Mouse (Mus musculus): ENCODE data around the gene Snrnp27. TPM values are rescaled to one million over a fixed set of nuclear protein-coding genes. Genes with fewer than 3 reads are reported as not detected.

Snrnp27 gene
- total and polyA plus RNA-seq, 2 experiments from 2014 or later, result 62.6 to 112 TPM

GRCm38 (mm10) chr6:86660161-86660877 is 24.0 kb downstream of the Snrnp27 start:
- H3K4me1 ChIP-seq (ENCODE audit: insufficient read depth), result no peaks in the 10 kb centered on the region
- no peak overlapping the region for H3K4me2 ChIP-seq (ENCODE audit: low read depth)
- no peak overlapping the region for H3K4me3 ChIP-seq (ENCODE audit: low read depth, low read length)
- peaks cover 52% of the 10 kb centered on the region for H3K36me3 ChIP-seq (ENCODE audit: insufficient read depth)
- no peak for DNase-seq
- no peak for ATAC-seq
- H3K9ac ChIP-seq, result no peak overlapping the region
- H3K27me3 ChIP-seq (ENCODE audit: insufficient read depth, low read length), result no peaks in the 10 kb centered on the region
- 80% methylated on average over 9 of the region's 9 CpGs for whole genome bisulfite sequencing
- no peak for TF ChIP-seq CTCF (IDR thresholded peaks at IDR 0.05; ENCODE audit: low read depth)
- H3K27ac ChIP-seq (ENCODE audit: low read depth, low read length), result no peak overlapping the region
- no peaks in the 10 kb centered on the region for H3K9me3 ChIP-seq (ENCODE audit: low read length)

DNA sequence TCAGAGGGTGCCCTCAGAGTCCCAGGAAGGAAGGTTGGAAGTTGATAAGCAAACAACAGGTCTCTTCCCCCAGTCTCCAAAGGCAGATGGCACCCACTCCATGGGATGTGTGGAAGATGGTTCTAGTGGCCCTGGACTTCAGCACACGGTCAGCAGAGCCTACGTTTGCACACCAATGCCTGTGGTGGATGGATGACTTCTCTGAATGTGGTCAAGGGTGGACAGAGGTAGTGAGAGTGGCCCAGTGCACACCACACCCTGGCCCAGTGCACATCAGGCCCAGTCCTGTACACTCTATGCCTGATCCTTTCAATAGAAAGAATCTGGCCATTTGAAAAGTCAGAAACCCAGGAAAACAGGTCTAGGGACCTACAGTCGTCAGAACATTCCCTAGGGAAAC is 25.8 kb downstream of the Snrnp27 start:
- Histone ChIP-seq H3K27ac (ENCODE audit: low read depth, low read length) (no peak overlapping the region), H3K4me2 (ENCODE audit: low read depth) (no peak overlapping the region), H3K9me3 (ENCODE audit: low read length) (no peaks in the 10 kb centered on the region), H3K36me3 (ENCODE audit: insufficient read depth) (peaks cover 50% of the 10 kb centered on the region), H3K27me3 (ENCODE audit: insufficient read depth, low read length) (no peaks in the 10 kb centered on the region), H3K4me1 (ENCODE audit: insufficient read depth) (no peaks in the 10 kb centered on the region), H3K4me3 (ENCODE audit: low read depth, low read length) (no peak overlapping the region), H3K9ac (no peak overlapping the region)
- WGBS, result 84% methylated on average over 3 of the region's 3 CpGs
- no peak for TF ChIP-seq CTCF (IDR thresholded peaks at IDR 0.05; ENCODE audit: low read depth)
- DNase-seq (no peak), ATAC-seq (no peak)

- H3K27ac ChIP-seq (ENCODE audit: low read depth, low read length), result no peak overlapping the region
- H3K9ac ChIP-seq, result no peak overlapping the region
- H3K36me3 ChIP-seq (ENCODE audit: insufficient read depth), result peaks cover 54% of the 10 kb centered on the region
- H3K9me3 ChIP-seq (ENCODE audit: low read length), result no peaks in the 10 kb centered on the region
- ATAC-seq, result no peak; the same call in 1 of the 2 replicates
- DNase-seq, result no peak
- no peak overlapping the region for H3K4me2 ChIP-seq (ENCODE audit: low read depth)
- no peak overlapping the region for H3K4me3 ChIP-seq (ENCODE audit: low read depth, low read length)
- WGBS, result 79% methylated on average over 9 of the region's 9 CpGs
- no peaks in the 10 kb centered on the region for H3K27me3 ChIP-seq (ENCODE audit: insufficient read depth, low read length)
- no peaks in the 10 kb centered on the region for H3K4me1 ChIP-seq (ENCODE audit: insufficient read depth)
- TF ChIP-seq CTCF (IDR thresholded peaks at IDR 0.05; ENCODE audit: low read depth), result peak; percentile 38; the same call in 1 of the 2 replicates
These were observed 29.9 kb downstream of the Snrnp27 start for GRCm38 (mm10) chr6:86654270-86654916.

GRCm38 (mm10) chr6:86653026-86653425 is 31.3 kb downstream of the Snrnp27 start:
- H3K4me1 ChIP-seq (ENCODE audit: insufficient read depth), result no peaks in the 10 kb centered on the region
- DNase-seq, result no peak
- H3K9me3 ChIP-seq (ENCODE audit: low read length), result no peaks in the 10 kb centered on the region
- WGBS, result 92% methylated on average over 6 of the region's 6 CpGs
- H3K4me3 ChIP-seq (ENCODE audit: low read depth, low read length), result no peak overlapping the region
- no peak overlapping the region for H3K27ac ChIP-seq (ENCODE audit: low read depth, low read length)
- no peak overlapping the region for H3K9ac ChIP-seq
- TF ChIP-seq CTCF (IDR thresholded peaks at IDR 0.05; ENCODE audit: low read depth), result no peak
- no peak for ATAC-seq
- no peaks in the 10 kb centered on the region for H3K27me3 ChIP-seq (ENCODE audit: insufficient read depth, low read length)
- no peak overlapping the region for H3K4me2 ChIP-seq (ENCODE audit: low read depth)
- H3K36me3 ChIP-seq (ENCODE audit: insufficient read depth), result peaks cover 56% of the 10 kb centered on the region

DNA sequence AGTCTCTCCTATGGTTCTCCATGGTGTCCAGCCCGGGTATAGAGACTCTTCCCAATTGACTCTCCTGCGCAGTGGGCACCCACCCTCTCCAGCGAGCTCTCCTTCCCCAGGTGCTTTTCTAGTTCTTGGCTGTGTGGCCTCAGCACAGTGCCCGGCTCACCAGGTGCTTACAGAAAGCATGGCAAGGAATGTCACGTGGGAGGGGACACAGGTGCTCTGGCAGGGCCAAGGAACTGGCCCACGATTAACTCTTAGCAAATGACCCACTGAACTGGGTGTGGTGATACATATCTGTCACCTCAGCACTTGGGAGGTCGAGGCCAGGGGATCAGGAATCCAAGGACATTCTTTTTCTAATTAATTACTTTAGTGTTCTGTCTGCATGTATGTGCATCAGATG is 38.2 kb downstream of the Snrnp27 start:
- peaks cover 38% of the 10 kb centered on the region for H3K36me3 ChIP-seq (ENCODE audit: insufficient read depth)
- 83% methylated on average over 7 of the region's 7 CpGs for WGBS
- no peaks in the 10 kb centered on the region for H3K9me3 ChIP-seq (ENCODE audit: low read length)
- no peak overlapping the region for H3K4me2 ChIP-seq (ENCODE audit: low read depth)
- no peak overlapping the region for H3K9ac ChIP-seq
- no peak for ATAC-seq
- H3K27ac ChIP-seq (ENCODE audit: low read depth, low read length), result no peak overlapping the region
- H3K27me3 ChIP-seq (ENCODE audit: insufficient read depth, low read length), result no peaks in the 10 kb centered on the region
- DNase-seq, result no peak
- no peak overlapping the region for H3K4me3 ChIP-seq (ENCODE audit: low read depth, low read length)
- no peak for TF ChIP-seq CTCF (IDR thresholded peaks at IDR 0.05; ENCODE audit: low read depth)
- no peaks in the 10 kb centered on the region for H3K4me1 ChIP-seq (ENCODE audit: insufficient read depth)

- H3K4me2 ChIP-seq (ENCODE audit: low read depth), result no peak overlapping the region
- TF ChIP-seq CTCF (IDR thresholded peaks at IDR 0.05; ENCODE audit: low read depth), result no peak
- 80% methylated on average over 4 of the region's 4 CpGs for WGBS
These were observed 38.8 kb downstream of the Snrnp27 start for GRCm38 (mm10) chr6:86645551-86645950.

DNA sequence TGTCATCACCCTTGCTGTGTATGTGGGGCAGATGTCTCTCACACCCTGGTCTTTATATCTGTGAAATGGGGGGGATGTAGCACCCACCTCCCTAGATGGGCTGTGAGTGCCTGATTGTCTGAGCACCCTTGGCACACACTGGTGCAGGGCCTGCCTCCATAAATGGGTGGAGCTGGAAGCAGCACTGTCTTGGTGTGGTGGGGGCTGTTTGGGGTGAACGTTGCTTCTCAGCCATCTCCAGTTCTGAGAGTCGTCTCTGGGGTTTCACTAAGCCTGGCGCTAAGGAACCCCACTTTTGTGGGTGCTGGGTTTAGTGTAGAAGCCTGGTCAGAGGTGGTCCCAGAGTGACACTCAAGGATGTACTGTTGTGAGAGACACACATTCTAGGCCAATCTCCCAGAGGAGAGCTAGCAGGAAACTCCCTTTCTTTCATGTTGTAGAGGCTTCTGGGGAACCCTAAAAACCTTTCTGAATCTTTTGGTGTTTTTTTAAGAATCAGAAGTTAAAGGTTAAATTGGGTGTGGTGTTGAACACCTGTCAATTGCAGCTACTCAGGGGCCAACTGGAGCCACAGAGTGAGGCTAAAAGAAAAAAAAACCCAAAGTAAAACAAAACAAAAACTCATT is 39.4 kb downstream of the Snrnp27 start:
- Histone ChIP-seq H3K27ac (ENCODE audit: low read depth, low read length) (no peak overlapping the region), H3K27me3 (ENCODE audit: insufficient read depth, low read length) (no peaks in the 10 kb centered on the region), H3K9me3 (ENCODE audit: low read length) (no peaks in the 10 kb centered on the region), H3K9ac (no peak overlapping the region), H3K4me1 (ENCODE audit: insufficient read depth) (no peaks in the 10 kb centered on the region), H3K4me2 (ENCODE audit: low read depth) (no peak overlapping the region), H3K36me3 (ENCODE audit: insufficient read depth) (peaks cover 26% of the 10 kb centered on the region), H3K4me3 (ENCODE audit: low read depth, low read length) (no peak overlapping the region)
- WGBS, result 93% methylated on average over 3 of the region's 3 CpGs
- no peak for TF ChIP-seq CTCF (IDR thresholded peaks at IDR 0.05; ENCODE audit: low read depth)
- no peak for ATAC-seq
- DNase-seq, result no peak

More at GRCm38 (mm10) chr6:86645551-86645950, 38.8 kb downstream of the Snrnp27 start:
- Histone ChIP-seq H3K9me3 (ENCODE audit: low read length) (no peaks in the 10 kb centered on the region), H3K27me3 (ENCODE audit: insufficient read depth, low read length) (no peaks in the 10 kb centered on the region), H3K27ac (ENCODE audit: low read depth, low read length) (no peak overlapping the region), H3K9ac (no peak overlapping the region), H3K4me3 (ENCODE audit: low read depth, low read length) (no peak overlapping the region), H3K4me1 (ENCODE audit: insufficient read depth) (no peaks in the 10 kb centered on the region), H3K36me3 (ENCODE audit: insufficient read depth) (peaks cover 32% of the 10 kb centered on the region)
- DNase-seq (no peak), ATAC-seq (no peak)

Measured in forebrain, postnatal 0 days (tissue).